Mouse (Mus musculus): Measurements from ENCODE around the gene Pjvk.

DNA sequence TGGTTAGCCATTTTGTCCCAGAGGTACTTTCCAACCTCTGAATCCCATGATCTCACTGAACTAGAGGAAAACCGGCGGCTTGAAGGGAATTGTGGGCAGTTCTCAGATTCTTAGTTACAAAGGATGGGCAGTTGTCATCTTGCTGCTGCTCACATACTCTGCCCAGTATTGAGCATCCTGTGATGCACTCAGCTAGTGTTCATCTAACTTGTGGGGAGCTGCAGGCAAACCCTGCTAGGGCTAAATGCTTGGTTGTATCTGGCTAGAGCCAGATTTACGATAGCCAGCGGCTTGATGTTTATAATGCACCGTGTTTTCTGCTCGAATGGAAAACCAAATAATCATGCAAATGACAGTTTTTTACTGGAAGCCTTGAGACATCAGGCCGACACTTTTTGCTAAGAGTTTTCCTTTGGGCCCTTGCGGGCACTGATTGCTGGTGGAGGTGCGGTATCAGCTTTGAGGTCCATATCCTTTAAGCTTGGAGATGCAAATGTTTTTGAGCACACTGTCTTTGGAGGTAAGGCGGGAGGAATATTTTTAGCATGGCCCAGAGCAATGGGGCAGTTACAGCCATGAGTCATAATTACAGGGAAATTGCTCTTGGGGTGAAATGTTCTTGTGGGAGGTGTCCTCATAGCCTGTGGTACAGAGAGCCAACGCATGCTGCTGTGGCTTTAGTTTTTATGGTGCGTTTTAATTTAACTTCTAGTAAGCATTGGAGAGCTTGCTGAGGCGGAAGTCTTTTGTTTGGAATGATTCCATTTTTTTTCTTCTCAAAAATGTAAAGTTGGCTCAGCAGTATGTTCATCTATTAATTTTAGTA is 28.3 kb downstream of the Pjvk start:
- TF ChIP-seq POLR2A (IDR thresholded peaks at IDR 0.05; ENCODE audit: insufficient read length, low read depth) (no peak), MYOD1 (IDR thresholded peaks at IDR 0.05; ENCODE audit: control insufficient read depth in 1 of 3, insufficient read length in 2 of 3, low read depth in 2 of 3) (no peak), MYOG (IDR thresholded peaks at IDR 0.05; ENCODE audit: control insufficient read depth in 1 of 3, insufficient read depth in 1 of 3, insufficient read length in 2 of 3, low read depth in 2 of 3) (no peak), E2F4 (IDR thresholded peaks at IDR 0.05; ENCODE audit: insufficient read depth) (no peak), MAX (IDR thresholded peaks at IDR 0.05; ENCODE audit: low read depth) (no peak), TCF12 (IDR thresholded peaks at IDR 0.05; ENCODE audit: insufficient read depth, poor library complexity, severe bottlenecking) (no peak), CEBPB (IDR thresholded peaks at IDR 0.05; ENCODE audit: insufficient read depth, poor library complexity, severe bottlenecking) (peak; percentile 34; the same call in 1 of the 2 replicates), SRF (IDR thresholded peaks at IDR 0.05; ENCODE audit: control insufficient read depth, insufficient read length, low read depth) (no peak)
